Mouse (Mus musculus) small intestine, adult 10 weeks (tissue): ENCODE results near the gene Ubxn6. TPM values are rescaled to one million over a fixed set of nuclear protein-coding genes. Genes with fewer than 3 reads are reported as not detected.

Experiments
- polyA plus RNA-seq: library from polyadenylated mRNA; stranded (reverse); fragments of 350-450 nt; fragmentation: Illumina TruSeq; extraction: RNeasy Lipid Tissue Mini Kit (QIAGEN cat#74804); gene quantifications from one replicate; pipeline ENCODE4 v1.2.3, GENCODE M21; 2014; ENCODE audit warnings: low replicate concordance

The Ubxn6 gene
- polyA plus RNA-seq, result 14.4 TPM

GRCm38 (mm10) chr17:56074827-56075208 lies at the start of gene Ubxn6:
Ubxn6 (minus strand) TSS chr17:56075028.

GRCm38 (mm10) chr17:56121826-56122225 lies 47.0 kb upstream of the Ubxn6 start, which contains the start of gene Lrg1:
Lrg1 (minus strand) TSS chr17:56122001.

GRCm38 (mm10) chr17:56117251-56117710 lies 42.5 kb upstream of the Ubxn6 start, which contains the start of gene Plin5:
Plin5 (minus strand) TSS chr17:56117596.

GRCm38 (mm10) chr17:56109219-56110051 lies 34.6 kb upstream of the Ubxn6 start, which contains the start of gene Plin4:
Plin4 (minus strand) TSS chr17:56109803.

GRCm38 (mm10) chr17:56078880-56079795 lies 4.3 kb upstream of the Ubxn6 start, which contains the start of gene Hdgfl2:
Hdgfl2 (plus strand) TSS chr17:56079634.

GRCm38 (mm10) chr17:56040030-56040856 lies 34.6 kb downstream of the Ubxn6 start, which contains the start of gene Chaf1a:
Chaf1a (plus strand) TSS chr17:56040439.

GRCm38 (mm10) chr17:56036176-56036900 lies 38.5 kb downstream of the Ubxn6 start, which contains the start of gene Sh3gl1:
Sh3gl1 (minus strand) TSS chr17:56036635.

Other genes starting within 250 kb of the Ubxn6 start
- 19.6 TPM for gene Zfp119a, start 196.1 kb downstream of the Ubxn6 start, polyA plus RNA-seq
- 40.5 TPM for gene Zfp959, start 182.9 kb downstream of the Ubxn6 start, polyA plus RNA-seq
- gene Zfp119b, start 125.5 kb downstream of the Ubxn6 start, polyA plus RNA-seq, result 20.5 TPM
- not detected for gene Ebi3, start 122.4 kb downstream of the Ubxn6 start, polyA plus RNA-seq
- not detected for gene Yju2, start 115.9 kb downstream of the Ubxn6 start, polyA plus RNA-seq
- not detected for gene Shd, start 104.6 kb downstream of the Ubxn6 start, polyA plus RNA-seq
- gene Fsd1, start 88.5 kb downstream of the Ubxn6 start, polyA plus RNA-seq, result not detected
- 15.4 TPM for gene Stap2, start 69.4 kb downstream of the Ubxn6 start, polyA plus RNA-seq
- 0.63 TPM for gene Mpnd, start 69.3 kb downstream of the Ubxn6 start, polyA plus RNA-seq
- 0.52 TPM for gene Sh3gl1, start 38.4 kb downstream of the Ubxn6 start, polyA plus RNA-seq
- gene Chaf1a, start 34.6 kb downstream of the Ubxn6 start, polyA plus RNA-seq, result 0.26 TPM
- 2.2 TPM for gene Hdgfl2, start 4.6 kb upstream of the Ubxn6 start, polyA plus RNA-seq
- 0.41 TPM for gene Plin4, start 34.8 kb upstream of the Ubxn6 start, polyA plus RNA-seq
- not detected for gene Plin5, start 42.6 kb upstream of the Ubxn6 start, polyA plus RNA-seq
- gene Lrg1, start 47.0 kb upstream of the Ubxn6 start, polyA plus RNA-seq, result not detected
- gene Sema6b, start 65.3 kb upstream of the Ubxn6 start, polyA plus RNA-seq, result not detected
- gene Tnfaip8l1, start 87.4 kb upstream of the Ubxn6 start, polyA plus RNA-seq, result 0.97 TPM
- gene Mydgf, start 108.9 kb upstream of the Ubxn6 start, polyA plus RNA-seq, result 5.6 TPM
- gene Dpp9, start 143.9 kb upstream of the Ubxn6 start, polyA plus RNA-seq, result 0.15 TPM
- gene Fem1a, start 181.8 kb upstream of the Ubxn6 start, polyA plus RNA-seq, result 2.2 TPM
- 0.63 TPM for gene Ticam1, start 201.8 kb upstream of the Ubxn6 start, polyA plus RNA-seq
- 90.5 TPM for gene Plin3, start 217.8 kb upstream of the Ubxn6 start, polyA plus RNA-seq
- not detected for gene Arrdc5, start 225.3 kb upstream of the Ubxn6 start, polyA plus RNA-seq
- gene Uhrf1, start 228.3 kb upstream of the Ubxn6 start, polyA plus RNA-seq, result 12.6 TPM